Mouse (Mus musculus) limb, embryonic 11.5 days (tissue): ENCODE data around the gene Cldn22. TPM values are rescaled to one million over a fixed set of nuclear protein-coding genes. Genes with fewer than 3 reads are reported as not detected.

Experiments
- ATAC-seq: fragments of 200-750 bp; cut with Nextera tagmentation; 2 replicates; pipeline ENCODE4 v1.8.0; 2017; ENCODE audit warnings: low read depth; ENCODE audit not compliant: insufficient number of reproducible peaks, low FRiP score, low TSS enrichment
- DNase-seq: peaks from one replicate; pipeline ENCODE4 v3.0.0-alpha.2; 2015; ENCODE audit warnings: low spot score
- H3K27ac ChIP-seq: fragments of 300-500 bp; sonication (generic); replicated peaks from 2 replicates; pipeline ENCODE4 v1.5.1; 2014; ENCODE audit warnings: low read depth, mild to moderate bottlenecking, low read length
- H3K27me3 ChIP-seq: fragments of 300-500 bp; sonication (generic); 2 replicates; pipeline ENCODE4 v1.6.1; 2014; ENCODE audit warnings: mild to moderate bottlenecking, low read length, mixed read lengths; ENCODE audit not compliant: control insufficient read depth, insufficient read depth
- H3K36me3 ChIP-seq: fragments of 300-500 bp; sonication (generic); 2 replicates; pipeline ENCODE4 v1.6.1; 2014; ENCODE audit warnings: mild to moderate bottlenecking, low read length, moderate library complexity, mixed read lengths; ENCODE audit not compliant: control insufficient read depth, insufficient read depth
- H3K4me1 ChIP-seq: fragments of 300-500 bp; sonication (generic); 2 replicates; pipeline ENCODE4 v1.6.1; 2014; ENCODE audit warnings: low read length, mixed read lengths; ENCODE audit not compliant: control insufficient read depth, insufficient read depth
- H3K4me2 ChIP-seq: fragments of 300-500 bp; sonication (generic); 2 replicates; pipeline ENCODE4 v1.6.1; 2014; ENCODE audit warnings: low read depth, mild to moderate bottlenecking, moderate library complexity; ENCODE audit not compliant: severe bottlenecking
- H3K4me3 ChIP-seq: fragments of 300-500 bp; sonication (generic); 2 replicates; pipeline ENCODE4 v1.5.1; 2014; ENCODE audit warnings: low read depth, low read length
- H3K9ac ChIP-seq: fragments of 300-500 bp; sonication (generic); 2 replicates; pipeline ENCODE4 v1.6.1; 2014; ENCODE audit warnings: mild to moderate bottlenecking, low read length
- H3K9me3 ChIP-seq: fragments of 300-500 bp; sonication (generic); 2 replicates; pipeline ENCODE4 v1.6.1; 2016; ENCODE audit warnings: low read length; ENCODE audit not compliant: control insufficient read depth
- whole genome bisulfite sequencing: fragments of 180-500 bp; shearing (Covaris S2); extraction: QIAGEN DNeasy Blood & Tissue Kit; methylation state at CpG from one replicate; pipeline ENCODE4 v1.1.7; 2014; 5-methylcytosine and 5-hydroxymethylcytosine counted together
- polyA plus RNA-seq: library from polyadenylated mRNA; unstranded; fragments of >200 nt; fragmentation: Nextera tagmentation; extraction: Ambion mirVana; gene quantifications from 2 replicates; pipeline ENCODE4 v1.2.1, GENCODE M21; 2014

Cldn22 gene
- polyA plus RNA-seq, result not detected in 2 replicates

- ATAC-seq, result no peak
- no peaks in the 10 kb centered on the region for H3K9me3 ChIP-seq
- 85% methylated on average over 13 of the region's 13 CpGs for WGBS
- H3K4me3 ChIP-seq, result no peak within 1 kb of the TSS
- no peak within 1 kb of the TSS for H3K27ac ChIP-seq
- H3K36me3 ChIP-seq, result no peaks in the 10 kb centered on the region
- DNase-seq, result no peak
- no peaks in the 10 kb centered on the region for H3K4me1 ChIP-seq
- no peak within 1 kb of the TSS for H3K9ac ChIP-seq
- no peak within 1 kb of the TSS for H3K4me2 ChIP-seq
- H3K27me3 ChIP-seq, result no peaks in the 10 kb centered on the region
Observed at GRCm38 (mm10) chr8:47824182-47824581, at the start of gene Cldn22. Gene Cldn22 (plus strand): TSS chr8:47824482.

GRCm38 (mm10) chr8:47777415-47777814, 46.9 kb upstream of the Cldn22 start:
- H3K27ac ChIP-seq, result no peak overlapping the region
- DNase-seq, result no peak
- ATAC-seq, result no peak
- H3K4me1 ChIP-seq, result no peaks in the 10 kb centered on the region
- no peak overlapping the region for H3K4me2 ChIP-seq
- H3K36me3 ChIP-seq, result no peaks in the 10 kb centered on the region
- no peaks in the 10 kb centered on the region for H3K9me3 ChIP-seq
- no peak overlapping the region for H3K4me3 ChIP-seq
- H3K9ac ChIP-seq, result no peak overlapping the region
- 91% methylated on average over 7 of the region's 7 CpGs for WGBS
- H3K27me3 ChIP-seq, result no peaks in the 10 kb centered on the region

- H3K4me2 ChIP-seq, result no peak overlapping the region
- no peak for ATAC-seq
- DNase-seq, result no peak
- no peak overlapping the region for H3K9ac ChIP-seq
- no peak overlapping the region for H3K4me3 ChIP-seq
- H3K9me3 ChIP-seq, result no peaks in the 10 kb centered on the region
- 81% methylated on average over 6 of the region's 6 CpGs for WGBS
- no peak overlapping the region for H3K27ac ChIP-seq
- H3K36me3 ChIP-seq, result no peaks in the 10 kb centered on the region
- no peaks in the 10 kb centered on the region for H3K27me3 ChIP-seq
- no peaks in the 10 kb centered on the region for H3K4me1 ChIP-seq
Observed at GRCm38 (mm10) chr8:47779589-47779988, 44.7 kb upstream of the Cldn22 start.

GRCm38 (mm10) chr8:47781881-47782280, 42.4 kb upstream of the Cldn22 start:
- Histone ChIP-seq H3K27me3 (no peaks in the 10 kb centered on the region), H3K9ac (no peak overlapping the region), H3K4me2 (no peak overlapping the region), H3K4me1 (no peaks in the 10 kb centered on the region), H3K9me3 (no peaks in the 10 kb centered on the region), H3K36me3 (no peaks in the 10 kb centered on the region), H3K4me3 (no peak overlapping the region), H3K27ac (no peak overlapping the region)
- DNase-seq (no peak), ATAC-seq (no peak)
- 93% methylated on average over 4 of the region's 4 CpGs for WGBS

- no peak for DNase-seq
- Histone ChIP-seq H3K36me3 (no peaks in the 10 kb centered on the region), H3K4me3 (no peak overlapping the region), H3K9me3 (no peaks in the 10 kb centered on the region), H3K27me3 (no peaks in the 10 kb centered on the region), H3K9ac (no peak overlapping the region), H3K4me2 (no peak overlapping the region), H3K27ac (no peak overlapping the region), H3K4me1 (no peaks in the 10 kb centered on the region)
- WGBS, result 99% methylated on average over 2 of the region's 2 CpGs
- ATAC-seq, result no peak
Observed at GRCm38 (mm10) chr8:47783544-47783943, 40.7 kb upstream of the Cldn22 start.

GRCm38 (mm10) chr8:47783944-47784343, 40.3 kb upstream of the Cldn22 start:
- 91% methylated on average over 6 of the region's 6 CpGs for WGBS
- no peak overlapping the region for H3K4me2 ChIP-seq
- H3K27ac ChIP-seq, result no peak overlapping the region
- H3K9me3 ChIP-seq, result no peaks in the 10 kb centered on the region
- no peak for DNase-seq
- no peak overlapping the region for H3K9ac ChIP-seq
- ATAC-seq, result no peak
- H3K4me1 ChIP-seq, result no peaks in the 10 kb centered on the region
- H3K4me3 ChIP-seq, result no peak overlapping the region
- H3K27me3 ChIP-seq, result no peaks in the 10 kb centered on the region
- H3K36me3 ChIP-seq, result no peaks in the 10 kb centered on the region

- H3K4me3 ChIP-seq, result no peak overlapping the region
- ATAC-seq (no peak), DNase-seq (no peak)
- WGBS, result 79% methylated on average over 7 of the region's 7 CpGs
- H3K27me3 ChIP-seq, result no peaks in the 10 kb centered on the region
- H3K4me1 ChIP-seq, result no peaks in the 10 kb centered on the region
- no peak overlapping the region for H3K27ac ChIP-seq
- no peaks in the 10 kb centered on the region for H3K9me3 ChIP-seq
- H3K4me2 ChIP-seq, result no peak overlapping the region
- no peaks in the 10 kb centered on the region for H3K36me3 ChIP-seq
- no peak overlapping the region for H3K9ac ChIP-seq
Observed at GRCm38 (mm10) chr8:47784436-47784835, 39.8 kb upstream of the Cldn22 start.

- DNase-seq (no peak), ATAC-seq (no peak)
- H3K4me2 ChIP-seq, result no peak overlapping the region
- no peaks in the 10 kb centered on the region for H3K9me3 ChIP-seq
- no peak overlapping the region for H3K27ac ChIP-seq
- no peaks in the 10 kb centered on the region for H3K27me3 ChIP-seq
- no peak overlapping the region for H3K9ac ChIP-seq
- WGBS, result 91% methylated on average over 15 of the region's 15 CpGs
- no peaks in the 10 kb centered on the region for H3K4me1 ChIP-seq
- no peaks in the 10 kb centered on the region for H3K36me3 ChIP-seq
- no peak overlapping the region for H3K4me3 ChIP-seq
Observed at GRCm38 (mm10) chr8:47786323-47786722, 38.0 kb upstream of the Cldn22 start.

- H3K36me3 ChIP-seq, result no peaks in the 10 kb centered on the region
- H3K27me3 ChIP-seq, result no peaks in the 10 kb centered on the region
- DNase-seq, result no peak
- peak; percentile 72 for ATAC-seq
- H3K4me3 ChIP-seq, result no peak overlapping the region
- no peak overlapping the region for H3K9ac ChIP-seq
- 52% methylated on average over 10 of the region's 10 CpGs for WGBS
- H3K4me1 ChIP-seq, result no peaks in the 10 kb centered on the region
- peak overlapping the region; percentile 38; the same call in 1 of the 2 replicates for H3K27ac ChIP-seq
- H3K9me3 ChIP-seq, result no peaks in the 10 kb centered on the region
- H3K4me2 ChIP-seq, result peak overlapping the region; percentile 21; the same call in 1 of the 2 replicates
Observed at GRCm38 (mm10) chr8:47787705-47788104, 36.6 kb upstream of the Cldn22 start.
